Mouse (Mus musculus) MEL (cell line): ENCODE measurements around the gene Mpc1. TPM values are rescaled to one million over a fixed set of nuclear protein-coding genes. Genes with fewer than 3 reads are reported as not detected.

Experiments used
- DNase-seq: peaks from one replicate; pipeline ENCODE4 v3.0.0; 2011; ENCODE audit warnings: low read depth, low spot score
- H3K27ac ChIP-seq: 2 replicates; pipeline ENCODE4 v1.5.1; 2012; ENCODE audit warnings: low read depth, mild to moderate bottlenecking, control low read depth, low read length, moderate library complexity; ENCODE audit not compliant: control insufficient read depth
- H3K27me3 ChIP-seq, 2 experiments: fragments of 150-350 bp in 1 of 2; sonication (generic) in 1 of 2; 2 replicates each; pipeline ENCODE4 v1.6.1; 2012; ENCODE audit warnings: low read length in 2 of 2, mild to moderate bottlenecking in 2 of 2, improper control_type of control experiment in 1 of 2, moderate library complexity in 1 of 2; ENCODE audit not compliant: insufficient read depth in 2 of 2, control insufficient read depth in 1 of 2
- H3K36me3 ChIP-seq, 2 experiments: 2 replicates each; pipeline ENCODE4 v1.6.1; 2012 to 2014; ENCODE audit warnings: low read length in 2 of 2, improper control_type of control experiment in 1 of 2, inconsistent platforms in 1 of 2, mild to moderate bottlenecking in 1 of 2; ENCODE audit not compliant: insufficient read depth in 2 of 2, control insufficient read depth in 1 of 2
- H3K4me1 ChIP-seq, 2 experiments: fragments of 150-350 bp in 1 of 2; sonication (generic) in 1 of 2; 2 replicates each; pipeline ENCODE4 v1.6.1; 2012; ENCODE audit warnings: low read length in 2 of 2, improper control_type of control experiment in 1 of 2, mild to moderate bottlenecking in 1 of 2; ENCODE audit not compliant: insufficient read depth in 2 of 2, control insufficient read depth in 1 of 2
- H3K4me3 ChIP-seq, 2 experiments: fragments of 150-350 bp in 1 of 2; sonication (generic) in 1 of 2; 2 replicates each; pipeline ENCODE4 v1.5.1; 2012; ENCODE audit warnings: low read depth in 2 of 2, low read length in 2 of 2, mild to moderate bottlenecking in 2 of 2, moderate library complexity in 2 of 2, control low read depth in 1 of 2, improper control_type of control experiment in 1 of 2; ENCODE audit not compliant: control insufficient read depth in 1 of 2, insufficient read depth in 1 of 2
- H3K79me2 ChIP-seq: 2 replicates; pipeline ENCODE4 v1.6.1; 2012; ENCODE audit warnings: mild to moderate bottlenecking, low read length, moderate library complexity; ENCODE audit not compliant: control insufficient read depth, poor library complexity, insufficient read depth
- H3K9ac ChIP-seq: 2 replicates; pipeline ENCODE4 v1.6.1; 2012; ENCODE audit warnings: low read depth, mild to moderate bottlenecking, control low read depth, low read length, moderate library complexity; ENCODE audit not compliant: control insufficient read depth, poor library complexity, severe bottlenecking
- H3K9me3 ChIP-seq: fragments of 150-350 bp; sonication (generic); replicated peaks from 2 replicates; pipeline ENCODE4 v1.6.1; 2012; ENCODE audit warnings: mild to moderate bottlenecking, low read length, improper control_type of control experiment, moderate library complexity; ENCODE audit not compliant: insufficient read depth
- BHLHE40 ChIP-seq: IDR thresholded peaks from 2 replicates; pipeline ENCODE4 v1.6.1; 2012; ENCODE audit warnings: low read depth, mild to moderate bottlenecking, inconsistent platforms, low read length, improper control_type of control experiment, borderline replicate concordance
- CTCF ChIP-seq, 3 experiments: IDR thresholded peaks in 2 of 3; conservative IDR thresholded peaks in 1 of 3; 2 replicates each; pipeline ENCODE4 v1.5.1; 2011 to 2012; ENCODE audit warnings: low read length in 3 of 3, low read depth in 2 of 3, mild to moderate bottlenecking in 2 of 3, improper control_type of control experiment in 1 of 3, inconsistent platforms in 1 of 3, mixed read lengths in 1 of 3, moderate library complexity in 1 of 3; ENCODE audit not compliant: control insufficient read depth in 1 of 3, insufficient read depth in 1 of 3, poor library complexity in 1 of 3, severe bottlenecking in 1 of 3
- ELF1 ChIP-seq: IDR thresholded peaks from 2 replicates; pipeline ENCODE4 v1.6.1; 2014; ENCODE audit warnings: low read depth, mild to moderate bottlenecking, inconsistent platforms, low read length, improper control_type of control experiment, moderate library complexity
- GABPA ChIP-seq: IDR thresholded peaks from 2 replicates; pipeline ENCODE4 v1.6.1; 2012; ENCODE audit warnings: low read depth, mild to moderate bottlenecking, inconsistent platforms, low read length, improper control_type of control experiment, moderate library complexity
- GATA1 ChIP-seq: IDR thresholded peaks from 2 replicates; pipeline ENCODE4 v1.6.1; 2011; ENCODE audit warnings: low read depth, low read length, improper control_type of control experiment
- KAT2A ChIP-seq: conservative IDR thresholded peaks from 2 replicates; pipeline ENCODE4 v1.6.1; 2012; ENCODE audit warnings: low read depth, low read length, improper control_type of control experiment, inconsistent platforms
- MAFK ChIP-seq: IDR thresholded peaks from 2 replicates; pipeline ENCODE4 v1.6.1; 2011; ENCODE audit warnings: low read depth, mild to moderate bottlenecking, low read length, improper control_type of control experiment, borderline replicate concordance
- MAZ ChIP-seq: IDR thresholded peaks from 2 replicates; pipeline ENCODE4 v1.6.1; 2012; ENCODE audit warnings: low read depth, mild to moderate bottlenecking, inconsistent platforms, low read length, improper control_type of control experiment
- MEF2A ChIP-seq: IDR thresholded peaks from 2 replicates; pipeline ENCODE4 v1.6.1; 2014; ENCODE audit warnings: low read depth, mild to moderate bottlenecking, inconsistent platforms, low read length, improper control_type of control experiment; ENCODE audit not compliant: poor library complexity, insufficient replicate concordance, severe bottlenecking; ENCODE audit errors: extremely low read depth
- MXI1 ChIP-seq: IDR thresholded peaks from 2 replicates; pipeline ENCODE4 v1.6.1; 2011; ENCODE audit warnings: mild to moderate bottlenecking, low read depth, low read length, improper control_type of control experiment
- MYB ChIP-seq: IDR thresholded peaks from 2 replicates; pipeline ENCODE4 v1.6.1; 2011; ENCODE audit warnings: mild to moderate bottlenecking, low read depth, low read length, improper control_type of control experiment
- MYC ChIP-seq: IDR thresholded peaks from 2 replicates; pipeline ENCODE4 v1.6.1; 2011; ENCODE audit warnings: low read depth, mild to moderate bottlenecking, low read length, improper control_type of control experiment, moderate library complexity
- NELFE ChIP-seq: IDR thresholded peaks from 2 replicates; pipeline ENCODE4 v1.6.1; 2011; ENCODE audit warnings: low read depth, low read length, improper control_type of control experiment
- RAD21 ChIP-seq: IDR thresholded peaks from 2 replicates; pipeline ENCODE4 v1.6.1; 2011; ENCODE audit warnings: mild to moderate bottlenecking, low read depth, low read length, improper control_type of control experiment
- SIN3A ChIP-seq: IDR thresholded peaks from 2 replicates; pipeline ENCODE4 v1.6.1; 2012; ENCODE audit warnings: low read length, improper control_type of control experiment, inconsistent platforms
- SMC3 ChIP-seq: IDR thresholded peaks from 2 replicates; pipeline ENCODE4 v1.6.1; 2011; ENCODE audit warnings: low read depth, low read length, improper control_type of control experiment
- TAL1 ChIP-seq: IDR thresholded peaks from 2 replicates; pipeline ENCODE4 v1.6.1; 2012; ENCODE audit warnings: mild to moderate bottlenecking, inconsistent platforms, low read length, moderate library complexity, mixed read lengths
- TBP ChIP-seq: IDR thresholded peaks from 2 replicates; pipeline ENCODE4 v1.8.0; 2011; ENCODE audit warnings: low read depth, low read length, improper control_type of control experiment
- UBTF ChIP-seq: IDR thresholded peaks from 2 replicates; pipeline ENCODE4 v1.6.1; 2012; ENCODE audit warnings: low read depth, mild to moderate bottlenecking, inconsistent platforms, low read length, improper control_type of control experiment, moderate library complexity, borderline replicate concordance; ENCODE audit not compliant: insufficient read depth
- USF1 ChIP-seq: IDR thresholded peaks from 2 replicates; pipeline ENCODE4 v1.6.1; 2014; ENCODE audit warnings: low read depth, mild to moderate bottlenecking, inconsistent platforms, low read length, improper control_type of control experiment, moderate library complexity
- USF2 ChIP-seq, 2 experiments: IDR thresholded peaks; 2 replicates each; pipeline ENCODE4 v1.6.1; 2011 to 2012; ENCODE audit warnings: improper control_type of control experiment in 2 of 2, low read length in 2 of 2, borderline replicate concordance in 1 of 2, inconsistent platforms in 1 of 2, low read depth in 1 of 2, mild to moderate bottlenecking in 1 of 2; ENCODE audit not compliant: insufficient read depth in 1 of 2
- ZC3H11A ChIP-seq: IDR thresholded peaks from 2 replicates; pipeline ENCODE4 v1.6.1; 2012; ENCODE audit warnings: low read depth, mild to moderate bottlenecking, inconsistent platforms, low read length, improper control_type of control experiment
- ZMIZ1 ChIP-seq: IDR thresholded peaks from 2 replicates; pipeline ENCODE4 v1.6.1; 2012; ENCODE audit warnings: low read depth, mild to moderate bottlenecking, inconsistent platforms, low read length, improper control_type of control experiment, moderate library complexity
- polyA plus RNA-seq, 2 experiments: library from polyadenylated mRNA; stranded (reverse) in 1 of 2; unstranded in 1 of 2; fragments of >175 nt in 1 of 2; fragments of >200 nt in 1 of 2; gene quantifications; 2 replicates each; pipeline versions ENCODE4 v1.2.1 to v1.2.4; 2012; ENCODE audit warnings: low replicate concordance in 2 of 2, low read depth in 1 of 2; ENCODE audit not compliant: insufficient read length in 2 of 2, insufficient read depth in 1 of 2, missing spikeins in 1 of 2
- total RNA-seq: library from RNA; depleted of rRNA; stranded (reverse); fragments of 300-350 nt; gene quantifications from 2 replicates; pipeline ENCODE4 v1.2.3, GENCODE M21; 2012

Mpc1 gene
- total and polyA plus RNA-seq, 3 experiments, result 56.2 to 89.6 TPM; not detected in 1

GRCm38 (mm10) chr17:8298281-8298680 is 15.6 kb downstream of the Mpc1 start:
- TF ChIP-seq ZMIZ1, result no peak
- TF ChIP-seq MEF2A, result no peak
- TF ChIP-seq MXI1, result no peak
- no peak for TF ChIP-seq USF1
- no peak for TF ChIP-seq CTCF (IDR thresholded peaks at IDR 0.05 in 2 of 3, conservative IDR thresholded peaks at IDR 0.05 in 1 of 3; ENCODE audit: control insufficient read depth in 1 of 3, insufficient read depth in 1 of 3, low read depth in 2 of 3, low read length in 3 of 3, poor library complexity in 1 of 3, severe bottlenecking in 1 of 3)
- no peak for TF ChIP-seq ZC3H11A
- TF ChIP-seq BHLHE40, result no peak
- TF ChIP-seq NELFE, result no peak
- TF ChIP-seq MAFK, result no peak
- no peak for TF ChIP-seq ELF1
- no peak for TF ChIP-seq USF2 (IDR thresholded peaks at IDR 0.05; ENCODE audit: borderline replicate concordance in 1 of 2, insufficient read depth in 1 of 2, low read depth in 1 of 2, low read length in 2 of 2)
- no peak for TF ChIP-seq MYC
- no peak for TF ChIP-seq SIN3A
- TF ChIP-seq SMC3, result no peak
- no peak for TF ChIP-seq TAL1
- no peak for TF ChIP-seq GATA1
- no peak for TF ChIP-seq RAD21
- TF ChIP-seq MAZ, result no peak
- H3K79me2 ChIP-seq, result no peaks in the 10 kb centered on the region
- H3K9ac ChIP-seq, result no peak overlapping the region
- no peaks in the 10 kb centered on the region for H3K36me3 ChIP-seq
- H3K4me1 ChIP-seq, result no peaks in the 10 kb centered on the region
- no peaks in the 10 kb centered on the region for H3K27me3 ChIP-seq
- no peak overlapping the region for H3K27ac ChIP-seq
- DNase-seq, result no peak
- no peak overlapping the region for H3K4me3 ChIP-seq
- H3K9me3 ChIP-seq, result no peaks in the 10 kb centered on the region

GRCm38 (mm10) chr17:8299524-8299923 is 16.8 kb downstream of the Mpc1 start:
- TF ChIP-seq MAFK (no peak), UBTF (no peak), TBP (no peak), GATA1 (no peak), SMC3 (no peak), KAT2A (no peak), NELFE (no peak), MYC (no peak), ZC3H11A (no peak), CTCF (IDR thresholded peaks at IDR 0.05 in 2 of 3, conservative IDR thresholded peaks at IDR 0.05 in 1 of 3; ENCODE audit: control insufficient read depth in 1 of 3, insufficient read depth in 1 of 3, low read depth in 2 of 3, low read length in 3 of 3, poor library complexity in 1 of 3, severe bottlenecking in 1 of 3) (no peak), MYB (no peak), GABPA (no peak), ELF1 (no peak), USF2 (IDR thresholded peaks at IDR 0.05; ENCODE audit: borderline replicate concordance in 1 of 2, insufficient read depth in 1 of 2, low read depth in 1 of 2, low read length in 2 of 2) (no peak), MXI1 (no peak), MEF2A (no peak), RAD21 (no peak)
- H3K9me3 ChIP-seq, result no peaks in the 10 kb centered on the region
- no peaks in the 10 kb centered on the region for H3K4me1 ChIP-seq
- no peak overlapping the region for H3K4me3 ChIP-seq
- no peak overlapping the region for H3K27ac ChIP-seq
- no peak for DNase-seq
- no peak overlapping the region for H3K9ac ChIP-seq
- H3K27me3 ChIP-seq, result no peaks in the 10 kb centered on the region
- H3K79me2 ChIP-seq, result no peaks in the 10 kb centered on the region
- H3K36me3 ChIP-seq, result no peaks in the 10 kb centered on the region
